Mouse (Mus musculus): ENCODE results near the gene Iqschfp. TPM values are rescaled to one million over a fixed set of nuclear protein-coding genes. Genes with fewer than 3 reads are reported as not detected.
"Not testable (repeated sequence)": the region's sequence is repeated elsewhere in the genome, so short reads cannot be mapped to it uniquely, and the experiment has no call there.

Iqschfp gene
- polyA plus RNA-seq, 1 experiment = not detected

- TF ChIP-seq CTCF (IDR thresholded peaks at IDR 0.05; ENCODE audit: control insufficient read depth, insufficient read depth, low read length) (0 out of 2 replicates have a peak, but pooled peaks have one; percentile 11), POLR2A (IDR thresholded peaks at IDR 0.05; ENCODE audit: borderline replicate concordance, control insufficient read depth, low read depth, low read length) (no peak)
- Histone ChIP-seq H3K4me3 (replicated peaks; ENCODE audit: control insufficient read depth, low read depth, low read length) (no peak overlapping the region), H3K4me1 (ENCODE audit: control insufficient read depth, insufficient read depth, low read length) (no peaks in the 10 kb centered on the region; the same call in 1 of the 2 replicates), H3K27ac (ENCODE audit: control insufficient read depth, insufficient read depth, low read depth, low read length, poor library complexity) (no peak overlapping the region)
- 50% methylated on average over 2 of the region's 2 CpGs for WGBS
These were observed 167.2 kb downstream of the Iqschfp start for GRCm38 (mm10) chr3:68059162-68059800.

- TF ChIP-seq POLR2A (IDR thresholded peaks at IDR 0.05; ENCODE audit: borderline replicate concordance, control insufficient read depth, low read depth, low read length) (no peak), CTCF (IDR thresholded peaks at IDR 0.05; ENCODE audit: control insufficient read depth, insufficient read depth, low read length) (no peak)
- WGBS = 35% methylated on average over 12 of the region's 12 CpGs
- no peak within 1 kb of the TSS for H3K4me3 ChIP-seq (replicated peaks; ENCODE audit: control insufficient read depth, low read depth, low read length)
- H3K27ac ChIP-seq (ENCODE audit: control insufficient read depth, insufficient read depth, low read depth, low read length, poor library complexity) = no peak within 1 kb of the TSS
- no peaks in the 10 kb centered on the region for H3K4me1 ChIP-seq (ENCODE audit: control insufficient read depth, insufficient read depth, low read length)
These were observed 172.7 kb downstream of the Iqschfp start, which contains the start of gene Schip1 for GRCm38 (mm10) chr3:68064731-68065130. Gene Schip1, plus strand, starts transcription at chr3:68064802.

GRCm38 (mm10) chr3:68071395-68072386, 179.7 kb downstream of the Iqschfp start:
- no peak overlapping the region for H3K27ac ChIP-seq (ENCODE audit: control insufficient read depth, insufficient read depth, low read depth, low read length, poor library complexity)
- 63% methylated on average over 9 of the region's 9 CpGs for WGBS

DNA sequence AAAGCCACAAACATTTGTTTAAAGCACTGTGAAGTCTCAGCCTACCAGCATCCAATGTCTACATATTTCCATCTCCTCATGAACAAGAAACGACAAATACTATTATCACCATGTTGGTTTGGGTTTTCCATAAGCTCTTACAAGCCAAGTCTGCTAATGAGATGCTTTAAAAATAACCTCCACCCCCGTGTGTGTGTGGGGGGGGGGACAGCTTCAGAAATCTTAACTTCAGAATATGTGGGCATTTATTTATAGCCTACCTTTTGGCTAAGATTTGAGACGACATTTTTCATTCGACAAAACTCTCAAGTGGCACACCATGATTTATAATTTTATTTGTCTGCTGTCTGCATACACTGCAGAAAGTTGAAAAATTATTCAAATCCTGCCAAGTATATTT, 185.4 kb downstream of the Iqschfp start:
- no peak for TF ChIP-seq POLR2A (IDR thresholded peaks at IDR 0.05; ENCODE audit: borderline replicate concordance, control insufficient read depth, low read depth, low read length)
- Histone ChIP-seq H3K27ac (ENCODE audit: control insufficient read depth, insufficient read depth, low read depth, low read length, poor library complexity) (no peak overlapping the region), H3K4me1 (ENCODE audit: control insufficient read depth, insufficient read depth, low read length) (no peaks in the 10 kb centered on the region), H3K4me3 (replicated peaks; ENCODE audit: control insufficient read depth, low read depth, low read length) (no peak overlapping the region)
- WGBS = 60% methylated on average over 4 of the region's 4 CpGs

More at GRCm38 (mm10) chr3:68071395-68072386, 179.7 kb downstream of the Iqschfp start:
- Histone ChIP-seq H3K4me3 (replicated peaks; ENCODE audit: control insufficient read depth, low read depth, low read length) (no peak overlapping the region), H3K4me1 (ENCODE audit: control insufficient read depth, insufficient read depth, low read length) (no peaks in the 10 kb centered on the region)
- no peak for TF ChIP-seq CTCF (IDR thresholded peaks at IDR 0.05; ENCODE audit: control insufficient read depth, insufficient read depth, low read length)
- TF ChIP-seq POLR2A (IDR thresholded peaks at IDR 0.05; ENCODE audit: borderline replicate concordance, control insufficient read depth, low read depth, low read length) = no peak

DNA sequence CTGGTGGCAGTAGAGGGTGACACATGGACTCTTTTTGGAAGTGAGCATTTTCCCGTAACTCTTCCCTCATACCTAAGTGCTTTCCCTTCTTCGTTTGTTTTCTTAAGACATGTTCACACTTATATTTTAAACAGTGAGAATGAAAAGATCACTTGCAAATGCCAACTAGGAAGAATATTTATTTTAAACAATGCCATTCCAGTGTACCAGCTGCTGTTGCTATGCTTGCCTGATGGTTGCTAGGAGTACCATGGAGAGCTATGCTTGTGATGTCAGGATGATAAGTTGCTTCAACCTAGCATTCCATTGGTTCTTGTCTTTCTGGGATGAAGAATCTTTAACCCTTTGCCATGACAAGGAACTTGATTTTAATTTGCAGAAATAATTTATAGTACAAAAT, 193.0 kb downstream of the Iqschfp start:
- 84% methylated on average over 2 of the region's 2 CpGs for WGBS
- Histone ChIP-seq H3K4me3 (replicated peaks; ENCODE audit: control insufficient read depth, low read depth, low read length) (no peak overlapping the region), H3K27ac (ENCODE audit: control insufficient read depth, insufficient read depth, low read depth, low read length, poor library complexity) (no peak overlapping the region), H3K4me1 (ENCODE audit: control insufficient read depth, insufficient read depth, low read length) (no peaks in the 10 kb centered on the region)
- TF ChIP-seq POLR2A (IDR thresholded peaks at IDR 0.05; ENCODE audit: borderline replicate concordance, control insufficient read depth, low read depth, low read length) (no peak), CTCF (IDR thresholded peaks at IDR 0.05; ENCODE audit: control insufficient read depth, insufficient read depth, low read length) (no peak)

DNA sequence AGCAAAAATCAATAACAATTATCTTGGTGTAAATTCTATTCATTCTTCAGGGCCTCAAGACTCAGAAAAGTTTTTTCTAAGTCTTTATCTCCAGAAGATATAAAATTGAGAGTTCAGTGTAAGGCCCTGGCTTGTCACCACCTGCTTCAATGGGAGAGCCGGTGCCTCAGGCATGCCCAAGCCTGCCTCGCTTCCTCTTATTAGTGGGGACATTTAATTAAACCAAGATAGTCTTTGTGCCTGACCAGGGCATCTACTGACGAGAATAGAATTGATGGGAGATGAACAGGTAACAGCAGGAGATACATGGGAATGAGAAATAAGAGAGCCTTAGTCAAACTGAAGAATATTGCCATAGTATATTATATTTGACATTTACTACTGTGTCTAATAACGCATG, 200.1 kb downstream of the Iqschfp start:
- no peak for TF ChIP-seq POLR2A (IDR thresholded peaks at IDR 0.05; ENCODE audit: borderline replicate concordance, control insufficient read depth, low read depth, low read length)
- no peak for TF ChIP-seq CTCF (IDR thresholded peaks at IDR 0.05; ENCODE audit: control insufficient read depth, insufficient read depth, low read length)

DNA sequence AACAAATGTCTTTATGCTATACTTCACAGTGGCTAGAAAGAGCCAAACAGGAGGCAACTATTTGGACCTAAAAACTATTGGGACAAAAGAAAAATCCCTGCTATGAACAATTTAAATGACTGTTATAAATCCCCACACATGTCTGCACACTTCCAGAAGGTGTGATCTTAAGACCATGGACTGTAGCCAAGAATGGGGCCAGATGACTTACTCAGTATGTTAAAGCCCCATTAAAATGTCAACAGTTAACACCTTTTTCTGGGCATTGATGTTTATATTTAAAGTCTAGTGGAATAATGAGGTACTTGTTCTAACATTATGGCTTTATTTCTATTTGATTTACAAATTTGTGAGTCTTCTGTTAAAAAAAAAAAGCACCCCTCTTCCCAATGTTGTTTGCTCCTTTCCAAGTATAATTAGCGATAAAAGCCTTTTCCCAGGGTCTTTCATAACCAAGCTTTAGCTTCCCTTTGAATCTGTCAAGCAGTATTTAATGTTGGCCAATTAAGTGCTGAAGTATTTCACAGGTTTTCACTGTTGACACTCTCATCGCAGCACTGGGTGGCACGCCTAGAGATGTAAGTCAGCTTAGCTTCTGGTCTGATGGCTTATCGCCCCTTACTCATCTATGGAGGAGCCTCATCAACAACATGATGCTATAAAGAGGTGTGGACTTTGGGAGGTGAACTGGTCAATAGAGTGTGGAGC, 204.8 kb downstream of the Iqschfp start:
- Histone ChIP-seq H3K4me1 (ENCODE audit: control insufficient read depth, insufficient read depth, low read length) (no peaks in the 10 kb centered on the region), H3K4me3 (replicated peaks; ENCODE audit: control insufficient read depth, low read depth, low read length) (no peak overlapping the region), H3K27ac (ENCODE audit: control insufficient read depth, insufficient read depth, low read depth, low read length, poor library complexity) (no peak overlapping the region)
- 71% methylated on average over 4 of the region's 4 CpGs for WGBS
- no peak for TF ChIP-seq POLR2A (IDR thresholded peaks at IDR 0.05; ENCODE audit: borderline replicate concordance, control insufficient read depth, low read depth, low read length)
- no peak for TF ChIP-seq CTCF (IDR thresholded peaks at IDR 0.05; ENCODE audit: control insufficient read depth, insufficient read depth, low read length)

More for the DNA sequence above, 200.1 kb downstream of the Iqschfp start:
- Histone ChIP-seq H3K4me1 (ENCODE audit: control insufficient read depth, insufficient read depth, low read length) (no peaks in the 10 kb centered on the region), H3K27ac (ENCODE audit: control insufficient read depth, insufficient read depth, low read depth, low read length, poor library complexity) (no peak overlapping the region), H3K4me3 (replicated peaks; ENCODE audit: control insufficient read depth, low read depth, low read length) (no peak overlapping the region)
- 75% methylated on average over 4 of the region's 4 CpGs for WGBS

GRCm38 (mm10) chr3:68099561-68099960, 207.5 kb downstream of the Iqschfp start:
- 77% methylated on average over 6 of the region's 6 CpGs for WGBS
- not testable (repeated sequence) for H3K4me3 ChIP-seq (replicated peaks; ENCODE audit: control insufficient read depth, low read depth, low read length); H3K4me1 ChIP-seq (ENCODE audit: control insufficient read depth, insufficient read depth, low read length); H3K27ac ChIP-seq (ENCODE audit: control insufficient read depth, insufficient read depth, low read depth, low read length, poor library complexity)
